Mouse (Mus musculus) urinary bladder, postnatal 25 days (tissue): ENCODE measurements at regions not wholly inside any gene's neighbourhood (a gene's known extent, or its start where the extent isn't known, plus 50 kb on each side); places are given as distances from the start of the nearest gene placed in this dataset.

Experiments
- DNase-seq: peaks from one replicate; pipeline ENCODE4 v3.0.0; 2022; ENCODE audit warnings: low spot score

GRCm38 (mm10) chr8:31746855-31747254 is 1681.7 kb upstream of the 5930422O12Rik start:
- no peak for DNase-seq

GRCm38 (mm10) chr8:31749974-31750373 is 1678.5 kb upstream of the 5930422O12Rik start:
- DNase-seq = no peak

- no peak for DNase-seq
These were observed 1677.9 kb upstream of the 5930422O12Rik start for GRCm38 (mm10) chr8:31750482-31751126.

GRCm38 (mm10) chr8:31755737-31756136 is 1672.8 kb upstream of the 5930422O12Rik start:
- no peak for DNase-seq

- DNase-seq = no peak
These were observed 1666.4 kb upstream of the 5930422O12Rik start for GRCm38 (mm10) chr8:31762091-31762490.
